Mouse (Mus musculus) forebrain, embryonic 16.5 days (tissue): ENCODE results near the gene Qsox2. TPM values are rescaled to one million over a fixed set of nuclear protein-coding genes. Genes with fewer than 3 reads are reported as not detected.

ENCODE experiments used
- polyA plus RNA-seq: library from polyadenylated mRNA; unstranded; fragments of >200 nt; fragmentation: Nextera tagmentation; extraction: Ambion mirVana; gene quantifications from 2 replicates; pipeline ENCODE4 v1.2.1, GENCODE M21; 2015

Gene Qsox2
- polyA plus RNA-seq, 1 experiment from 2014 or later = 14.6 TPM

Other genes starting within 250 kb of the Qsox2 start
- 113 and 117 TPM in 2 replicates for gene Ubac1, start 215.8 kb downstream of the Qsox2 start, polyA plus RNA-seq
- 13.3 and 16.1 TPM in 2 replicates for gene Nacc2, start 114.3 kb downstream of the Qsox2 start, polyA plus RNA-seq
- not detected in 2 replicates for gene Lhx3, start 29.2 kb downstream of the Qsox2 start, polyA plus RNA-seq
- 0.15 and 0.24 TPM in 2 replicates for gene Ccdc187, start 57.0 kb upstream of the Qsox2 start, polyA plus RNA-seq
- 136 and 160 TPM in 2 replicates for gene Gpsm1, start 78.0 kb upstream of the Qsox2 start, polyA plus RNA-seq
- 30.4 and 32.5 TPM in 2 replicates for gene Dnlz, start 114.6 kb upstream of the Qsox2 start, polyA plus RNA-seq
- gene Card9, start 123.4 kb upstream of the Qsox2 start, polyA plus RNA-seq = 2.2 and 2.3 TPM in 2 replicates
- 32.1 and 42.6 TPM in 2 replicates for gene Snapc4, start 143.1 kb upstream of the Qsox2 start, polyA plus RNA-seq
- 194 and 208 TPM in 2 replicates for gene Entr1, start 151.8 kb upstream of the Qsox2 start, polyA plus RNA-seq
- gene Pmpca, start 151.8 kb upstream of the Qsox2 start, polyA plus RNA-seq = 95.3 and 100 TPM in 2 replicates
- gene Inpp5e, start 171.7 kb upstream of the Qsox2 start, polyA plus RNA-seq = 19.8 and 23.9 TPM in 2 replicates
- gene Sec16a, start 207.7 kb upstream of the Qsox2 start, polyA plus RNA-seq = 21.5 and 23.1 TPM in 2 replicates